Mouse (Mus musculus) embryonic facial prominence, embryonic 12.5 days (tissue): ENCODE measurements around the gene Foxl2. TPM values are rescaled to one million over a fixed set of nuclear protein-coding genes. Genes with fewer than 3 reads are reported as not detected.

Source experiments
- ATAC-seq: fragments of 200-750 bp; cut with Nextera tagmentation; 2 replicates; pipeline ENCODE4 v1.8.0; 2017; ENCODE audit not compliant: insufficient number of reproducible peaks, insufficient read depth, low FRiP score, low TSS enrichment
- H3K27ac ChIP-seq: fragments of 300-500 bp; sonication (generic); 2 replicates; pipeline ENCODE4 v1.5.1; 2016; ENCODE audit warnings: mild to moderate bottlenecking
- H3K27me3 ChIP-seq: fragments of 300-500 bp; sonication (generic); 2 replicates; pipeline ENCODE4 v1.6.1; 2016; ENCODE audit warnings: mild to moderate bottlenecking, moderate library complexity
- H3K36me3 ChIP-seq: fragments of 300-500 bp; sonication (generic); 2 replicates; pipeline ENCODE4 v1.6.1; 2016; ENCODE audit warnings: mild to moderate bottlenecking
- H3K4me1 ChIP-seq: fragments of 300-500 bp; sonication (generic); 2 replicates; pipeline ENCODE4 v1.6.1; 2016
- H3K4me2 ChIP-seq: fragments of 300-500 bp; sonication (generic); replicated peaks from 2 replicates; pipeline ENCODE4 v1.6.1; 2016; ENCODE audit warnings: mild to moderate bottlenecking, moderate library complexity
- H3K4me3 ChIP-seq: fragments of 300-500 bp; sonication (generic); 2 replicates; pipeline ENCODE4 v1.5.1; 2016; ENCODE audit warnings: mild to moderate bottlenecking
- H3K9ac ChIP-seq: fragments of 300-500 bp; sonication (generic); 2 replicates; pipeline ENCODE4 v1.6.1; 2016; ENCODE audit warnings: mild to moderate bottlenecking, moderate library complexity
- H3K9me3 ChIP-seq: fragments of 300-500 bp; sonication (generic); 2 replicates; pipeline ENCODE4 v1.6.1; 2016; ENCODE audit warnings: mild to moderate bottlenecking, moderate library complexity
- WGBS: fragments of 180-500 bp; shearing (Covaris S2); methylation state at CpG from one replicate; pipeline ENCODE4 v1.1.7; 2016; 5-methylcytosine and 5-hydroxymethylcytosine counted together
- polyA plus RNA-seq: library from polyadenylated mRNA; unstranded; fragments of >200 nt; fragmentation: Nextera tagmentation; extraction: Ambion mirVana; gene quantifications from 2 replicates; pipeline ENCODE4 v1.2.1, GENCODE M21; 2016

Gene Foxl2
- polyA plus RNA-seq, 1 experiment from 2014 or later, result 14.3 TPM

- Histone ChIP-seq H3K9ac (no peak overlapping the region; the same call in 1 of the 2 replicates), H3K27me3 (peaks cover 76% of the 10 kb centered on the region), H3K9me3 (no peaks in the 10 kb centered on the region), H3K4me1 (peaks cover 27% of the 10 kb centered on the region), H3K27ac (no peak overlapping the region), H3K4me3 (peak overlapping the region; percentile 50), H3K4me2 (peak overlapping the region; percentile 85), H3K36me3 (no peaks in the 10 kb centered on the region)
- no peak for ATAC-seq
- 4% methylated on average over 9 of the region's 9 CpGs for WGBS
These were observed 1.3 kb upstream of the Foxl2 start for GRCm38 (mm10) chr9:98953830-98954229.

- 1% methylated on average over 33 of the region's 33 CpGs for WGBS
- Histone ChIP-seq H3K27me3 (peaks cover 79% of the 10 kb centered on the region), H3K36me3 (no peaks in the 10 kb centered on the region), H3K4me3 (peak overlapping the region; percentile 50), H3K9me3 (no peaks in the 10 kb centered on the region), H3K27ac (peak overlapping the region; percentile 84), H3K9ac (peak overlapping the region; percentile 69), H3K4me1 (peaks cover 27% of the 10 kb centered on the region), H3K4me2 (peak overlapping the region; percentile 85)
- ATAC-seq, result no peak
These were observed 541 bp upstream of the Foxl2 start for GRCm38 (mm10) chr9:98954391-98955102.

GRCm38 (mm10) chr9:98955716-98956224 is 682 bp downstream of the Foxl2 start:
- Histone ChIP-seq H3K4me1 (peaks cover 27% of the 10 kb centered on the region), H3K36me3 (no peaks in the 10 kb centered on the region), H3K9me3 (no peaks in the 10 kb centered on the region), H3K9ac (peak overlapping the region; percentile 69), H3K27ac (peak overlapping the region; percentile 84), H3K4me2 (peak overlapping the region; percentile 85), H3K27me3 (peaks cover 83% of the 10 kb centered on the region), H3K4me3 (peak overlapping the region; percentile 50)
- under 1% methylated on average over 58 of the region's 60 CpGs for WGBS
- no peak for ATAC-seq

GRCm38 (mm10) chr9:98956591-98957381 is 1.7 kb downstream of the Foxl2 start:
- no peak for ATAC-seq
- H3K4me2 ChIP-seq, result peak overlapping the region; percentile 85
- WGBS, result 1% methylated on average over 79 of the region's 80 CpGs
- peaks cover 83% of the 10 kb centered on the region for H3K27me3 ChIP-seq
- H3K36me3 ChIP-seq, result no peaks in the 10 kb centered on the region
- H3K4me1 ChIP-seq, result peaks cover 27% of the 10 kb centered on the region
- peak overlapping the region; percentile 84 for H3K27ac ChIP-seq
- H3K9me3 ChIP-seq, result no peaks in the 10 kb centered on the region
- peak overlapping the region; percentile 69 for H3K9ac ChIP-seq
- peak overlapping the region; percentile 50 for H3K4me3 ChIP-seq

GRCm38 (mm10) chr9:98957751-98958351 is 2.8 kb downstream of the Foxl2 start:
- under 1% methylated on average over 23 of the region's 23 CpGs for whole genome bisulfite sequencing
- peaks cover 27% of the 10 kb centered on the region for H3K4me1 ChIP-seq
- no peak for ATAC-seq
- H3K36me3 ChIP-seq, result no peaks in the 10 kb centered on the region
- no peak overlapping the region for H3K9ac ChIP-seq
- H3K27me3 ChIP-seq, result peaks cover 84% of the 10 kb centered on the region
- H3K4me3 ChIP-seq, result peak overlapping the region; percentile 50
- H3K4me2 ChIP-seq, result peak overlapping the region; percentile 85
- no peak overlapping the region for H3K27ac ChIP-seq
- H3K9me3 ChIP-seq, result no peaks in the 10 kb centered on the region

- Histone ChIP-seq H3K4me2 (peak overlapping the region; percentile 35), H3K36me3 (no peaks in the 10 kb centered on the region), H3K4me3 (peak overlapping the region; percentile 50), H3K27ac (0 out of 2 replicates have a peak overlapping the region, but pooled peaks have one; percentile 23), H3K4me1 (peaks cover 27% of the 10 kb centered on the region), H3K27me3 (peaks cover 86% of the 10 kb centered on the region), H3K9me3 (no peaks in the 10 kb centered on the region), H3K9ac (peak overlapping the region; percentile 24; the same call in 1 of the 2 replicates)
- WGBS, result 8% methylated on average over 6 of the region's 6 CpGs
- ATAC-seq, result no peak
These were observed 3.5 kb downstream of the Foxl2 start for GRCm38 (mm10) chr9:98958628-98959027.

- Histone ChIP-seq H3K4me3 (peak overlapping the region; percentile 50; the same call in 1 of the 2 replicates), H3K27ac (no peak overlapping the region), H3K9me3 (no peaks in the 10 kb centered on the region), H3K4me1 (peaks cover 23% of the 10 kb centered on the region), H3K4me2 (peak overlapping the region; percentile 35), H3K27me3 (peaks cover 86% of the 10 kb centered on the region), H3K9ac (no peak overlapping the region), H3K36me3 (no peaks in the 10 kb centered on the region)
- 23% methylated on average over 3 of the region's 3 CpGs for WGBS
- ATAC-seq, result no peak
These were observed 4.8 kb downstream of the Foxl2 start for GRCm38 (mm10) chr9:98959851-98960250.

GRCm38 (mm10) chr9:98960348-98960747 is 5.3 kb downstream of the Foxl2 start:
- no peak overlapping the region for H3K9ac ChIP-seq
- H3K27me3 ChIP-seq, result peaks cover 86% of the 10 kb centered on the region
- 0 out of 2 replicates have a peak overlapping the region, but pooled peaks have one; percentile 50 for H3K4me3 ChIP-seq
- no peaks in the 10 kb centered on the region for H3K36me3 ChIP-seq
- no peak for ATAC-seq
- H3K4me1 ChIP-seq, result peaks cover 22% of the 10 kb centered on the region
- no peak overlapping the region for H3K27ac ChIP-seq
- H3K4me2 ChIP-seq, result peak overlapping the region; percentile 9
- H3K9me3 ChIP-seq, result no peaks in the 10 kb centered on the region
- 16% methylated on average over 5 of the region's 5 CpGs for WGBS

GRCm38 (mm10) chr9:98961591-98962477 is 6.7 kb downstream of the Foxl2 start:
- 5% methylated on average over 22 of the region's 22 CpGs for WGBS
- ATAC-seq, result no peak
- H3K36me3 ChIP-seq, result no peaks in the 10 kb centered on the region
- H3K4me3 ChIP-seq, result no peak overlapping the region
- peaks cover 8% of the 10 kb centered on the region; the same call in 1 of the 2 replicates for H3K4me1 ChIP-seq
- no peak overlapping the region for H3K27ac ChIP-seq
- 0 out of 2 replicates have a peak overlapping the region, but pooled peaks have one; percentile 2 for H3K4me2 ChIP-seq
- H3K9ac ChIP-seq, result no peak overlapping the region
- no peaks in the 10 kb centered on the region for H3K9me3 ChIP-seq
- peaks cover 86% of the 10 kb centered on the region for H3K27me3 ChIP-seq

GRCm38 (mm10) chr9:98962478-98963142 is 7.5 kb downstream of the Foxl2 start:
- Histone ChIP-seq H3K4me3 (no peak overlapping the region), H3K27me3 (peaks cover 86% of the 10 kb centered on the region), H3K4me2 (0 out of 2 replicates have a peak overlapping the region, but pooled peaks have one; percentile 2), H3K36me3 (no peaks in the 10 kb centered on the region), H3K9ac (no peak overlapping the region), H3K27ac (no peak overlapping the region), H3K9me3 (no peaks in the 10 kb centered on the region), H3K4me1 (0 out of 2 replicates have a peak, but pooled peaks cover 3% of the 10 kb centered on the region)
- 2% methylated on average over 20 of the region's 20 CpGs for WGBS
- no peak for ATAC-seq
